Mouse (Mus musculus) frontal cortex, adult 2 months (tissue): ENCODE results near the gene Msi2. TPM values are rescaled to one million over a fixed set of nuclear protein-coding genes. Genes with fewer than 3 reads are reported as not detected.

Source experiments
- DNase-seq, 2 experiments: peaks; one replicate each; pipeline ENCODE4 v3.0.0; 2022; ENCODE audit warnings: low spot score in 1 of 2; ENCODE audit errors: extremely low spot score in 1 of 2
- polyA plus RNA-seq: library from polyadenylated mRNA; depleted of rRNA; stranded (reverse); fragments of >200 nt; gene quantifications from 2 replicates; pipeline ENCODE4 v1.2.3, GENCODE M21; 2012

The Msi2 gene
- polyA plus RNA-seq, 1 experiment, result 82.2 TPM

GRCm38 (mm10) chr11:88394341-88395075 is 323.8 kb downstream of the Msi2 start:
- no peak for DNase-seq

- no peak for DNase-seq
Observed at GRCm38 (mm10) chr11:88392715-88393114, 325.6 kb downstream of the Msi2 start.

- no peak for DNase-seq
Observed at GRCm38 (mm10) chr11:88391181-88391814, 327.0 kb downstream of the Msi2 start.

GRCm38 (mm10) chr11:88389530-88389929 is 328.8 kb downstream of the Msi2 start:
- no peak for DNase-seq

- DNase-seq, result no peak
Observed at GRCm38 (mm10) chr11:88386916-88387315, 331.4 kb downstream of the Msi2 start.

- DNase-seq, result no peak
Observed at GRCm38 (mm10) chr11:88382449-88382848, 335.9 kb downstream of the Msi2 start.

- DNase-seq, result no peak
Observed at GRCm38 (mm10) chr11:88381145-88381909, 337.0 kb downstream of the Msi2 start.

- DNase-seq, result no peak
Observed at GRCm38 (mm10) chr11:88379635-88380034, 338.7 kb downstream of the Msi2 start.

- no peak for DNase-seq
Observed at GRCm38 (mm10) chr11:88378686-88379339, 339.5 kb downstream of the Msi2 start.

GRCm38 (mm10) chr11:88372589-88372988 is 345.7 kb downstream of the Msi2 start:
- DNase-seq, result no peak

- DNase-seq, result no peak
Observed at GRCm38 (mm10) chr11:88369898-88370297, 348.4 kb downstream of the Msi2 start.

- no peak for DNase-seq
Observed at GRCm38 (mm10) chr11:88367501-88367900, 350.8 kb downstream of the Msi2 start.

- no peak for DNase-seq
Observed at GRCm38 (mm10) chr11:88365914-88366540, 352.3 kb downstream of the Msi2 start.

- no peak for DNase-seq
Observed at GRCm38 (mm10) chr11:88364231-88364630, 354.1 kb downstream of the Msi2 start.

GRCm38 (mm10) chr11:88363481-88363880 is 354.8 kb downstream of the Msi2 start:
- DNase-seq, result no peak

- DNase-seq, result no peak
Observed at GRCm38 (mm10) chr11:88359736-88360135, 358.6 kb downstream of the Msi2 start.

- DNase-seq, result no peak
Observed at GRCm38 (mm10) chr11:88357325-88357724, 361.0 kb downstream of the Msi2 start.

- peak; percentile 50 to 72 for DNase-seq
Observed at GRCm38 (mm10) chr11:88356598-88357290, 361.6 kb downstream of the Msi2 start.

- DNase-seq, result no peak
Observed at GRCm38 (mm10) chr11:88356016-88356415, 362.3 kb downstream of the Msi2 start.

GRCm38 (mm10) chr11:88354771-88355170 is 363.5 kb downstream of the Msi2 start:
- DNase-seq, result no peak
